Comparison of ENCODE assay signal across 9 mouse cellular contexts in the genomic region with DNA sequence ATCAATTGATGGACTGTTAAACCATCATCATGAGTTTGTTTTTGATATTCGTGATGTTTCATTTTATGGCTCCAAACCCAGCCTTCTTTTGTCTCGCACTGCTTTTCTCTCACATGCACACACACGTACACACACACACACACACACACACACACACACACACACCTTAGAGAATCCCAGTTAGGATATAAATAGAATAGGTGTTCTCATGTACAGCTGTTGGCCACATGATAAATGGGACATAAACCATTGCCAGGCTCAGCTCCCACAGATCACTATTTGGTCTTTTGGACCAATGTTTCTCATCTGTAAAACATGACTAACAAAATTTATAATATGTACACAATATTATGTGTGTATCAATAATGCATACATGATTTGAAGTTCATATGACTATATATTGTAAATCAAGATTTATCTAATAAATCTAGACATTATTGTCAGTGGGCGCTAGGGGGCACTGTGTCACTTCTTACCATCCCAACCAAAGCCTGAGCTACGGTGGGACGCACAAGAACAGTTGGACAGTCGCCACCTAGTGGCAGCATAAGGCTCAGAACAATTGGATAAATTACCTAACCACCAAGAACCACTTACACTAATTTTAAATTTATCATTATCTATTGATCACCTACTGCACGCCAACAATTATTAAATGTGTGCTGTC.
A peak's percentile ranks its signal among the peaks of the same experiment; 100 is the strongest.
DNase-seq lines count a peak whose midpoint lies in the region; ATAC-seq and TF ChIP-seq lines count a peak whose summit lies in the region.
"Had no signal": no experiment of that assay in that cellular context is flagged by ENCODE, and none has a peak within 500 bp of the region (broad histone marks: within the 10 kb centered on the region; RNA-seq: fewer than 3 reads in every experiment).

No protein-coding gene starts in this region.

- TF ChIP-seq CTCF in CH12.LX (conservative IDR thresholded peaks at IDR 0.05 in 1 of 2, IDR thresholded peaks at IDR 0.05 in 1 of 2; ENCODE audit: low read depth in 2 of 2, low read length in 2 of 2), result peak; percentile 88 to 99
- peak; percentile 95 for TF ChIP-seq CTCF in bone marrow macrophage, adult 2 months (IDR thresholded peaks at IDR 0.05; ENCODE audit: low read depth, low read length)
- TF ChIP-seq CTCF in liver, postnatal 0 days (IDR thresholded peaks at IDR 0.05; ENCODE audit: low read depth), result peak; percentile 96

- no peak overlapping the region for H3K27ac ChIP-seq in CH12.LX (ENCODE audit: insufficient read depth, low read depth)
- H3K27ac ChIP-seq in bone marrow macrophage, adult 2 months (ENCODE audit: insufficient read depth, low read depth, low read length), result no peak overlapping the region
- no peak overlapping the region for H3K27ac ChIP-seq in liver, postnatal 0 days (ENCODE audit: low read depth)
- H3K27ac ChIP-seq: heart, embryonic 15.5 days had no signal

- H3K9ac ChIP-seq in CH12.LX (ENCODE audit: insufficient read depth, low read depth), result no peak overlapping the region
- H3K9ac ChIP-seq in liver, postnatal 0 days (replicated peaks), result no peak overlapping the region
- H3K9ac ChIP-seq: heart, embryonic 15.5 days had no signal

- TF ChIP-seq RAD21 in CH12.LX (IDR thresholded peaks at IDR 0.05; ENCODE audit: low read depth, low read length), result peak; percentile 94

- DNase-seq in CH12.LX (ENCODE audit: extremely low read depth), result peak; percentile 91
- peak; percentile 61 for DNase-seq in fibroblast of lung, adult 2 months (ENCODE audit: low read depth)
- DNase-seq in heart, postnatal 14 days, result peak; percentile 83 to 88
- peak; percentile 87 to 95 for DNase-seq in kidney, postnatal 36 days
- peak; percentile 85 for DNase-seq in liver, postnatal 0 days
- peak; percentile 63 to 75 for DNase-seq in thymus, adult 18-20 months

- H3K27me3 ChIP-seq in CH12.LX (replicated peaks), result no peaks in the 10 kb centered on the region
- no peaks in the 10 kb centered on the region for H3K27me3 ChIP-seq in liver, postnatal 0 days (ENCODE audit: insufficient read depth, low read length)
- H3K27me3 ChIP-seq: heart, embryonic 15.5 days had no signal

- dilution Hi-C loops in CH12.LX (cut with MboI; ENCODE audit: extremely low pct_ligation_motif_present, extremely low pct_unique_long_range_greater_than_20kb, low sequenced_read_pairs), result no loop called here

- in situ Hi-C loops in CH12.LX (cut with MboI; ENCODE audit: low pct_ligation_motif_present, low pct_unique_long_range_greater_than_20kb, low sequenced_read_pairs), result loop anchor here (25.0 kb wide), 1 partner anchor 310 kb away; no protein-coding TSS in a partner anchor

- TF ChIP-seq EP300 in CH12.LX (IDR thresholded peaks at IDR 0.05; ENCODE audit: low read length), result no peak
- no peak for TF ChIP-seq EP300 in liver, postnatal 0 days (IDR thresholded peaks at IDR 0.05; ENCODE audit: low read depth)

- no peak for TF ChIP-seq POLR2A in CH12.LX (IDR thresholded peaks at IDR 0.05; ENCODE audit: low read depth, low read length)
- no peak for TF ChIP-seq POLR2A in bone marrow macrophage, adult 2 months (IDR thresholded peaks at IDR 0.05; ENCODE audit: borderline replicate concordance, low read depth, low read length)

- H3K36me3 ChIP-seq in CH12.LX (replicated peaks in 1 of 2; ENCODE audit: control insufficient read depth in 1 of 2, insufficient read depth in 1 of 2, low read length in 1 of 2), result no peaks in the 10 kb centered on the region
- H3K36me3 ChIP-seq in liver, postnatal 0 days (replicated peaks; ENCODE audit: insufficient read depth, low read length), result no peaks in the 10 kb centered on the region
- H3K36me3 ChIP-seq: heart, embryonic 15.5 days had no signal

- peak; percentile 64 for ATAC-seq in liver, postnatal 0 days
- peak; percentile 85 for ATAC-seq in neutrophil, adult 5-6 weeks (ENCODE audit: extremely low read depth, insufficient number of reproducible peaks, low FRiP score, poor library complexity, severe bottlenecking)

- WGBS in liver, postnatal 0 days (ENCODE audit: insufficient replicate concordance), result 26% methylated on average over 8 of the region's 8 CpGs

- intact Hi-C loops in heart, postnatal 14 days (cut with DNase I), result loop anchor here (1.0 kb wide), 1 partner anchor 181 kb away; no protein-coding TSS in a partner anchor

- no peaks in the 10 kb centered on the region for H3K79me2 ChIP-seq in CH12.LX (replicated peaks; ENCODE audit: control insufficient read depth, extremely low read depth, insufficient read depth, poor library complexity, severe bottlenecking)

- H3K9me3 ChIP-seq in CH12.LX (replicated peaks; ENCODE audit: low read length), result no peaks in the 10 kb centered on the region
- H3K9me3 ChIP-seq in liver, postnatal 0 days (ENCODE audit: low read length), result no peaks in the 10 kb centered on the region
- H3K9me3 ChIP-seq: heart, embryonic 15.5 days had no signal

- H3K4me1 ChIP-seq in CH12.LX (ENCODE audit: control insufficient read depth in 1 of 2, insufficient read depth in 2 of 2), result no peaks in the 10 kb centered on the region
- H3K4me1 ChIP-seq in bone marrow macrophage, adult 2 months (ENCODE audit: control insufficient read depth, insufficient read depth, low read length), result no peaks in the 10 kb centered on the region
- no peaks in the 10 kb centered on the region for H3K4me1 ChIP-seq in liver, postnatal 0 days (ENCODE audit: insufficient read depth)
- H3K4me1 ChIP-seq: heart, embryonic 15.5 days had no signal

- H3K4me2 ChIP-seq in CH12.LX (ENCODE audit: insufficient read depth, low read depth, poor library complexity, severe bottlenecking), result no peak overlapping the region
- no peak overlapping the region for H3K4me2 ChIP-seq in liver, postnatal 0 days (ENCODE audit: low read depth, low read length)
- H3K4me2 ChIP-seq: heart, embryonic 15.5 days had no signal

- H3K4me3 ChIP-seq in CH12.LX (replicated peaks in 1 of 3; ENCODE audit: low read depth in 2 of 3, low read length in 2 of 3, poor library complexity in 1 of 3), result no peak overlapping the region
- no peak overlapping the region for H3K4me3 ChIP-seq in bone marrow macrophage, adult 2 months (ENCODE audit: insufficient read depth, low read length)
- no peak overlapping the region for H3K4me3 ChIP-seq in liver, postnatal 0 days (ENCODE audit: low read depth, low read length)
- H3K4me3 ChIP-seq: heart, embryonic 15.5 days had no signal

TF ChIP-seq in CH12.LX, 34 proteins besides CTCF, POLR2A, EP300 and RAD21:
- TF ChIP-seq ZMIZ1 (IDR thresholded peaks at IDR 0.05; ENCODE audit: low read depth, low read length) (no peak), ZC3H11A (IDR thresholded peaks at IDR 0.05; ENCODE audit: low read depth, low read length) (peak; percentile 78), JUND (conservative IDR thresholded peaks at IDR 0.05; ENCODE audit: low read depth, low read length) (peak; percentile 38; the same call in 1 of the 2 replicates), NELFE (IDR thresholded peaks at IDR 0.05; ENCODE audit: low read depth, low read length) (peak; percentile 65; the same call in 1 of the 2 replicates), IRF4 (IDR thresholded peaks at IDR 0.05; ENCODE audit: low read depth, low read length) (no peak), CHD1 (IDR thresholded peaks at IDR 0.05; ENCODE audit: low read depth, low read length) (no peak), MYC (IDR thresholded peaks at IDR 0.05; ENCODE audit: low read depth, low read length) (0 out of 2 replicates have a peak, but pooled peaks have one; percentile 26), MAZ (IDR thresholded peaks at IDR 0.05; ENCODE audit: low read depth, low read length) (no peak), MXI1 (IDR thresholded peaks at IDR 0.05; ENCODE audit: low read depth, low read length) (no peak), SMC3 (IDR thresholded peaks at IDR 0.05; ENCODE audit: low read depth, low read length) (peak; percentile 94), E2F4 (IDR thresholded peaks at IDR 0.05; ENCODE audit: insufficient replicate concordance, low read depth, low read length) (no peak), MEF2A (IDR thresholded peaks at IDR 0.05; ENCODE audit: borderline replicate concordance, low read depth, low read length) (no peak)
